Mouse (Mus musculus): ENCODE results near the gene Olfr1013. TPM values are rescaled to one million over a fixed set of nuclear protein-coding genes. Genes with fewer than 3 reads are reported as not detected.

The Olfr1013 gene
- polyA plus RNA-seq, 1 experiment from 2014 or later: not detected

DNA sequence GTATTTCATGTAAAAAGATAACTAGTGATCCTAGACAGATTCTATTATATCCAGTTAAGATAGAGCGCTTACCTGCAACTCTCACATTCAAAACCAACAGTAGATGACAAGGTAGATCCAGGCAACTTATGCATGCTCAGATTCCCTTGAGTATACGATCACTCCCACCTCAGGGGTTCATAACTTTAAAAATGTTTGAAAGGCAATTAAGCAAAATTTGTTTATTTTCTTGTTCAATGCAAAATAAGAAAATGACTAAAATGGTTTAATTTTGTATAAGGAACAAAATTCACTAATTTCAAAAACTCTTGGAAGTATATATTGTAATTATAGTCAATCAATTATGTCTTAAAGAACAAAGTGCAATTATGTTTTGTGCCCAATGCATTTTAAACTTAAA is 35.5 kb downstream of the Olfr1013 start, which contains the start of gene Olfr1016:
Olfr1016 (minus strand) TSS at position 101 of the 400 bp plus-strand sequence.
- Histone ChIP-seq H3K4me3 (ENCODE audit: low read depth, low read length) (no peak within 1 kb of the TSS), H3K27ac (ENCODE audit: low read length) (no peak within 1 kb of the TSS), H3K4me1 (ENCODE audit: insufficient read depth, low read depth, low read length) (no peaks in the 10 kb centered on the region), H3K9me3 (ENCODE audit: low read length) (no peaks in the 10 kb centered on the region), H3K36me3 (ENCODE audit: insufficient read depth, low read length) (no peaks in the 10 kb centered on the region), H3K9ac (replicated peaks; ENCODE audit: low read depth) (no peak within 1 kb of the TSS), H3K4me2 (replicated peaks; ENCODE audit: low read depth, low read length) (no peak within 1 kb of the TSS), H3K27me3 (replicated peaks; ENCODE audit: insufficient read depth, low read length) (no peaks in the 10 kb centered on the region)
- ATAC-seq (no peak), DNase-seq (ENCODE audit: low spot score) (no peak)
- TF ChIP-seq CTCF (IDR thresholded peaks at IDR 0.05): no peak
- no peak for TF ChIP-seq EP300 (IDR thresholded peaks at IDR 0.05)
- 87% methylated on average over 2 of the region's 2 CpGs for WGBS

- TF ChIP-seq CTCF (IDR thresholded peaks at IDR 0.05) (no peak), EP300 (IDR thresholded peaks at IDR 0.05) (no peak)
- DNase-seq (ENCODE audit: low spot score): no peak
- Histone ChIP-seq H3K4me2 (replicated peaks; ENCODE audit: low read depth, low read length) (no peak overlapping the region), H3K4me3 (ENCODE audit: low read depth, low read length) (no peak overlapping the region), H3K27ac (ENCODE audit: low read length) (no peak overlapping the region), H3K4me1 (ENCODE audit: insufficient read depth, low read depth, low read length) (no peaks in the 10 kb centered on the region), H3K9ac (replicated peaks; ENCODE audit: low read depth) (no peak overlapping the region), H3K27me3 (replicated peaks; ENCODE audit: insufficient read depth, low read length) (no peaks in the 10 kb centered on the region), H3K9me3 (ENCODE audit: low read length) (no peaks in the 10 kb centered on the region), H3K36me3 (ENCODE audit: insufficient read depth, low read length) (no peaks in the 10 kb centered on the region)
- ATAC-seq: no peak
- WGBS: 69% methylated on average over 4 of the region's 4 CpGs
Measured at GRCm38 (mm10) chr2:85804501-85804900, 37.6 kb downstream of the Olfr1013 start.

DNA sequence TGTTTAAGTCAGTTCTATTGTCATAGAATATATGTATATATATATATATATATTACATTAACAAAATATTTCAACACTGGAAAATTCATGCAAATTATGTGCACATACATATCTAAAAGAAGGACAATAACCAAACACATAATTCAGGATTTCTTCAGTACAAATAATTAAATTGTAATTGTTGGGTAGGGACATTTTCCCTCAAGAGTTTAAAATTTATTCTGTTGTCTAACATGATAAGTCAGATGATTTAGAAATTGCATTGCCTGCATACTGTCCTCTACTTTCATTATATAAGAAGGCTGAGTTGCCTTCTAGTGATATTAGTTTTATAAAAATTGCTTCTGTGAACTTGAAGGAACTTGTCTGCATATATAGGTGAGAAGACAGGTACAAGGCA is 51.3 kb downstream of the Olfr1013 start, which contains the start of gene Olfr1018:
Olfr1018 (plus strand) TSS at position 301 of the 400 bp plus-strand sequence.
- TF ChIP-seq CTCF (IDR thresholded peaks at IDR 0.05): no peak
- TF ChIP-seq EP300 (IDR thresholded peaks at IDR 0.05): no peak
- H3K36me3 ChIP-seq (ENCODE audit: insufficient read depth, low read length): no peaks in the 10 kb centered on the region
- no peak for DNase-seq (ENCODE audit: low spot score)
- no peak for ATAC-seq
- no peak within 1 kb of the TSS for H3K9ac ChIP-seq (replicated peaks; ENCODE audit: low read depth)
- no peaks in the 10 kb centered on the region for H3K4me1 ChIP-seq (ENCODE audit: insufficient read depth, low read depth, low read length)
- H3K27ac ChIP-seq (ENCODE audit: low read length): no peak within 1 kb of the TSS
- no peaks in the 10 kb centered on the region for H3K27me3 ChIP-seq (replicated peaks; ENCODE audit: insufficient read depth, low read length)
- no peak within 1 kb of the TSS for H3K4me2 ChIP-seq (replicated peaks; ENCODE audit: low read depth, low read length)
- no peak within 1 kb of the TSS for H3K4me3 ChIP-seq (ENCODE audit: low read depth, low read length)
- H3K9me3 ChIP-seq (ENCODE audit: low read length): no peaks in the 10 kb centered on the region

Other genes with a start within 250 kb of the Olfr1013 start
- gene 4833423E24Rik, start 248.1 kb upstream of the Olfr1013 start, polyA plus RNA-seq (2015; fragmentation: Nextera tagmentation; extraction: Ambion mirVana): 3.2 and 3.8 TPM in 2 replicates
- gene Olfr996, start 187.9 kb upstream of the Olfr1013 start, polyA plus RNA-seq (2015; fragmentation: Nextera tagmentation; extraction: Ambion mirVana): not detected in 2 replicates
- gene Olfr998, start 178.2 kb upstream of the Olfr1013 start, polyA plus RNA-seq (2015; fragmentation: Nextera tagmentation; extraction: Ambion mirVana): not detected in 2 replicates
- gene Olfr1000, start 155.2 kb upstream of the Olfr1013 start, polyA plus RNA-seq (2015; fragmentation: Nextera tagmentation; extraction: Ambion mirVana): not detected in 2 replicates
- not detected in 2 replicates for gene Olfr1002, start 116.4 kb upstream of the Olfr1013 start, polyA plus RNA-seq (2015; fragmentation: Nextera tagmentation; extraction: Ambion mirVana)
- gene Olfr154, start 102.6 kb upstream of the Olfr1013 start, polyA plus RNA-seq (2015; fragmentation: Nextera tagmentation; extraction: Ambion mirVana): not detected in 2 replicates
- not detected in 2 replicates for gene Olfr1006, start 88.3 kb upstream of the Olfr1013 start, polyA plus RNA-seq (2015; fragmentation: Nextera tagmentation; extraction: Ambion mirVana)
- gene Olfr1008, start 77.7 kb upstream of the Olfr1013 start, polyA plus RNA-seq (2015; fragmentation: Nextera tagmentation; extraction: Ambion mirVana): not detected in 2 replicates
- gene Olfr1009, start 51.7 kb upstream of the Olfr1013 start, polyA plus RNA-seq (2015; fragmentation: Nextera tagmentation; extraction: Ambion mirVana): not detected in 2 replicates
- not detected in 2 replicates for gene Olfr1012, start 4.3 kb upstream of the Olfr1013 start, polyA plus RNA-seq (2015; fragmentation: Nextera tagmentation; extraction: Ambion mirVana)
- not detected in 2 replicates for gene Olfr1014, start 5.6 kb downstream of the Olfr1013 start, polyA plus RNA-seq (2015; fragmentation: Nextera tagmentation; extraction: Ambion mirVana)
- gene Olfr1015, start 14.9 kb downstream of the Olfr1013 start, polyA plus RNA-seq (2015; fragmentation: Nextera tagmentation; extraction: Ambion mirVana): not detected in 2 replicates
- not detected in 2 replicates for gene Olfr1016, start 35.4 kb downstream of the Olfr1013 start, polyA plus RNA-seq (2015; fragmentation: Nextera tagmentation; extraction: Ambion mirVana)
- not detected in 2 replicates for gene Olfr1018, start 51.4 kb downstream of the Olfr1013 start, polyA plus RNA-seq (2015; fragmentation: Nextera tagmentation; extraction: Ambion mirVana)
- not detected in 2 replicates for gene Olfr1019, start 78.4 kb downstream of the Olfr1013 start, polyA plus RNA-seq (2015; fragmentation: Nextera tagmentation; extraction: Ambion mirVana)
- gene Olfr1020, start 79.9 kb downstream of the Olfr1013 start, polyA plus RNA-seq (2015; fragmentation: Nextera tagmentation; extraction: Ambion mirVana): not detected in 2 replicates
- gene Olfr1022, start 101.5 kb downstream of the Olfr1013 start, polyA plus RNA-seq (2015; fragmentation: Nextera tagmentation; extraction: Ambion mirVana): not detected in 2 replicates
- gene Olfr1023, start 118.5 kb downstream of the Olfr1013 start, polyA plus RNA-seq (2015; fragmentation: Nextera tagmentation; extraction: Ambion mirVana): not detected in 2 replicates
- gene Olfr1024, start 138.0 kb downstream of the Olfr1013 start, polyA plus RNA-seq (2015; fragmentation: Nextera tagmentation; extraction: Ambion mirVana): not detected in 2 replicates
- gene Olfr1025-ps1, start 148.1 kb downstream of the Olfr1013 start, polyA plus RNA-seq (2015; fragmentation: Nextera tagmentation; extraction: Ambion mirVana): not detected in 2 replicates
- gene Olfr1026, start 154.5 kb downstream of the Olfr1013 start, polyA plus RNA-seq (2015; fragmentation: Nextera tagmentation; extraction: Ambion mirVana): not detected in 2 replicates
- not detected in 2 replicates for gene Olfr1028, start 183.3 kb downstream of the Olfr1013 start, polyA plus RNA-seq (2015; fragmentation: Nextera tagmentation; extraction: Ambion mirVana)
- not detected in 2 replicates for gene Olfr1029, start 206.8 kb downstream of the Olfr1013 start, polyA plus RNA-seq (2015; fragmentation: Nextera tagmentation; extraction: Ambion mirVana)
- gene Olfr1030, start 212.2 kb downstream of the Olfr1013 start, polyA plus RNA-seq (2015; fragmentation: Nextera tagmentation; extraction: Ambion mirVana): not detected in 2 replicates
- gene Olfr1031, start 223.2 kb downstream of the Olfr1013 start, polyA plus RNA-seq (2015; fragmentation: Nextera tagmentation; extraction: Ambion mirVana): not detected in 2 replicates
- not detected in 2 replicates for gene Olfr1032, start 238.4 kb downstream of the Olfr1013 start, polyA plus RNA-seq (2015; fragmentation: Nextera tagmentation; extraction: Ambion mirVana)